Mouse (Mus musculus) kidney, embryonic 15.5 days (tissue): ENCODE measurements at regions not wholly inside any gene's neighbourhood (a gene's known extent, or its start where the extent isn't known, plus 50 kb on each side); places are given as distances from the start of the nearest gene placed in this dataset.
A peak's percentile ranks its signal among the peaks of the same experiment; 100 is the strongest.

ENCODE experiments used
- ATAC-seq: fragments of 200-750 bp; cut with Nextera tagmentation; replicated peaks from 2 replicates; pipeline ENCODE4 v1.8.0; 2017; ENCODE audit warnings: moderate TSS enrichment; ENCODE audit not compliant: low FRiP score
- H3K27ac ChIP-seq: fragments of 300-500 bp; sonication (generic); 2 replicates; pipeline ENCODE4 v1.5.1; 2015; ENCODE audit warnings: mild to moderate bottlenecking, inconsistent platforms
- H3K27me3 ChIP-seq: fragments of 300-500 bp; sonication (generic); 2 replicates; pipeline ENCODE4 v1.6.1; 2015; ENCODE audit warnings: inconsistent platforms
- H3K36me3 ChIP-seq: fragments of 300-500 bp; sonication (generic); 2 replicates; pipeline ENCODE4 v1.6.1; 2015; ENCODE audit warnings: inconsistent platforms
- H3K4me1 ChIP-seq: fragments of 300-500 bp; sonication (generic); 2 replicates; pipeline ENCODE4 v1.6.1; 2015; ENCODE audit warnings: inconsistent platforms
- H3K4me2 ChIP-seq: fragments of 300-500 bp; sonication (generic); 2 replicates; pipeline ENCODE4 v1.6.1; 2015; ENCODE audit warnings: moderate library complexity, mild to moderate bottlenecking, inconsistent platforms
- H3K4me3 ChIP-seq: fragments of 300-500 bp; sonication (generic); replicated peaks from 2 replicates; pipeline ENCODE4 v1.5.1; 2015; ENCODE audit warnings: mild to moderate bottlenecking, inconsistent platforms
- H3K9ac ChIP-seq: fragments of 300-500 bp; sonication (generic); 2 replicates; pipeline ENCODE4 v1.6.1; 2015; ENCODE audit warnings: mild to moderate bottlenecking, inconsistent platforms
- H3K9me3 ChIP-seq: fragments of 300-500 bp; sonication (generic); replicated peaks from 2 replicates; pipeline ENCODE4 v1.6.1; 2016; ENCODE audit warnings: inconsistent platforms
- WGBS: fragments of 180-500 bp; shearing (Covaris S2); methylation state at CpG from one replicate; pipeline ENCODE4 v1.1.7; 2015; ENCODE audit warnings: mixed read lengths; 5-methylcytosine and 5-hydroxymethylcytosine counted together

- Histone ChIP-seq H3K9ac (no peak overlapping the region), H3K4me3 (no peak overlapping the region), H3K27ac (no peak overlapping the region), H3K36me3 (no peaks in the 10 kb centered on the region), H3K9me3 (no peaks in the 10 kb centered on the region), H3K4me1 (no peaks in the 10 kb centered on the region), H3K4me2 (no peak overlapping the region), H3K27me3 (no peaks in the 10 kb centered on the region)
- no peak for ATAC-seq
- 15% methylated on average over 3 of the region's 3 CpGs for whole genome bisulfite sequencing
Observed at GRCm38 (mm10) chr4:4708261-4708660, 84.9 kb downstream of the Impad1 start.

- Histone ChIP-seq H3K27me3 (no peaks in the 10 kb centered on the region), H3K36me3 (no peaks in the 10 kb centered on the region), H3K9ac (no peak overlapping the region), H3K27ac (no peak overlapping the region), H3K4me2 (no peak overlapping the region), H3K9me3 (no peaks in the 10 kb centered on the region), H3K4me3 (no peak overlapping the region), H3K4me1 (no peaks in the 10 kb centered on the region)
- no peak for ATAC-seq
- 84% methylated on average over 2 of the region's 2 CpGs for WGBS
Observed at GRCm38 (mm10) chr4:4699102-4699501, 94.1 kb downstream of the Impad1 start.

GRCm38 (mm10) chr4:4695413-4695812 lies 97.7 kb downstream of the Impad1 start:
- H3K4me1 ChIP-seq, result no peaks in the 10 kb centered on the region
- WGBS, result 82% methylated on average over 1 of the region's 1 CpGs
- H3K27me3 ChIP-seq, result no peaks in the 10 kb centered on the region
- no peak overlapping the region for H3K4me3 ChIP-seq
- H3K9ac ChIP-seq, result no peak overlapping the region
- H3K36me3 ChIP-seq, result no peaks in the 10 kb centered on the region
- H3K27ac ChIP-seq, result no peak overlapping the region
- no peak for ATAC-seq
- no peak overlapping the region for H3K4me2 ChIP-seq
- H3K9me3 ChIP-seq, result no peaks in the 10 kb centered on the region

- ATAC-seq, result no peak
- H3K4me1 ChIP-seq, result no peaks in the 10 kb centered on the region
- no peak overlapping the region for H3K27ac ChIP-seq
- no peak overlapping the region for H3K4me2 ChIP-seq
- H3K36me3 ChIP-seq, result no peaks in the 10 kb centered on the region
- WGBS, result 22% methylated on average over 4 of the region's 4 CpGs
- no peaks in the 10 kb centered on the region for H3K9me3 ChIP-seq
- H3K27me3 ChIP-seq, result no peaks in the 10 kb centered on the region
- no peak overlapping the region for H3K4me3 ChIP-seq
- H3K9ac ChIP-seq, result no peak overlapping the region
Observed at GRCm38 (mm10) chr4:4686920-4687319, 106.2 kb downstream of the Impad1 start.

- no peak overlapping the region for H3K4me2 ChIP-seq
- no peak for ATAC-seq
Observed at GRCm38 (mm10) chr4:4674607-4675006, 118.5 kb downstream of the Impad1 start.

GRCm38 (mm10) chr4:4650251-4650650 lies 142.9 kb downstream of the Impad1 start:
- H3K36me3 ChIP-seq, result no peaks in the 10 kb centered on the region
- H3K9me3 ChIP-seq, result no peaks in the 10 kb centered on the region
- H3K4me1 ChIP-seq, result no peaks in the 10 kb centered on the region
- H3K27me3 ChIP-seq, result no peaks in the 10 kb centered on the region
- ATAC-seq, result peak; percentile 74
- no peak overlapping the region; the same call in 1 of the 2 replicates for H3K27ac ChIP-seq
- H3K4me3 ChIP-seq, result no peak overlapping the region
- no peak overlapping the region for H3K4me2 ChIP-seq
- 43% methylated on average over 1 of the region's 1 CpGs for WGBS
- no peak overlapping the region for H3K9ac ChIP-seq

More at GRCm38 (mm10) chr4:4674607-4675006, 118.5 kb downstream of the Impad1 start:
- no peaks in the 10 kb centered on the region for H3K9me3 ChIP-seq
- H3K9ac ChIP-seq, result no peak overlapping the region
- no peaks in the 10 kb centered on the region for H3K27me3 ChIP-seq
- H3K36me3 ChIP-seq, result no peaks in the 10 kb centered on the region
- no peaks in the 10 kb centered on the region for H3K4me1 ChIP-seq
- no peak overlapping the region for H3K4me3 ChIP-seq
- no peak overlapping the region for H3K27ac ChIP-seq

GRCm38 (mm10) chr4:4645264-4645663 lies 147.9 kb downstream of the Impad1 start:
- H3K9ac ChIP-seq, result no peak overlapping the region
- ATAC-seq, result no peak

GRCm38 (mm10) chr4:4636258-4636657 lies 156.9 kb downstream of the Impad1 start:
- H3K9me3 ChIP-seq, result no peaks in the 10 kb centered on the region
- no peak; the same call in 1 of the 2 replicates for ATAC-seq
- no peak overlapping the region for H3K4me3 ChIP-seq
- no peak overlapping the region for H3K27ac ChIP-seq
- no peaks in the 10 kb centered on the region for H3K36me3 ChIP-seq
- H3K4me2 ChIP-seq, result no peak overlapping the region
- H3K4me1 ChIP-seq, result peaks cover 6% of the 10 kb centered on the region; the same call in 1 of the 2 replicates
- no peaks in the 10 kb centered on the region for H3K27me3 ChIP-seq
- H3K9ac ChIP-seq, result no peak overlapping the region

More at GRCm38 (mm10) chr4:4645264-4645663, 147.9 kb downstream of the Impad1 start:
- Histone ChIP-seq H3K36me3 (no peaks in the 10 kb centered on the region), H3K27me3 (no peaks in the 10 kb centered on the region), H3K27ac (no peak overlapping the region), H3K9me3 (no peaks in the 10 kb centered on the region), H3K4me2 (no peak overlapping the region), H3K4me3 (no peak overlapping the region), H3K4me1 (no peaks in the 10 kb centered on the region)
- WGBS, result 68% methylated on average over 1 of the region's 1 CpGs

- Histone ChIP-seq H3K27me3 (no peaks in the 10 kb centered on the region), H3K4me1 (peaks cover 6% of the 10 kb centered on the region; the same call in 1 of the 2 replicates), H3K27ac (no peak overlapping the region), H3K4me2 (no peak overlapping the region), H3K9me3 (no peaks in the 10 kb centered on the region), H3K36me3 (no peaks in the 10 kb centered on the region), H3K4me3 (no peak overlapping the region), H3K9ac (no peak overlapping the region)
- 20% methylated on average over 1 of the region's 1 CpGs for WGBS
- 0 out of 2 replicates have a peak, but pooled peaks have one; percentile 33 for ATAC-seq
Observed at GRCm38 (mm10) chr4:4635856-4636255, 157.3 kb downstream of the Impad1 start.

- no peak overlapping the region for H3K4me2 ChIP-seq
- ATAC-seq, result peak; percentile 63; the same call in 1 of the 2 replicates
- H3K36me3 ChIP-seq, result no peaks in the 10 kb centered on the region
- H3K4me3 ChIP-seq, result no peak overlapping the region
- no peaks in the 10 kb centered on the region for H3K9me3 ChIP-seq
- no peak overlapping the region for H3K9ac ChIP-seq
- no peak overlapping the region for H3K27ac ChIP-seq
- H3K4me1 ChIP-seq, result peaks cover 6% of the 10 kb centered on the region; the same call in 1 of the 2 replicates
- H3K27me3 ChIP-seq, result no peaks in the 10 kb centered on the region
- 6% methylated on average over 6 of the region's 6 CpGs for WGBS
Observed at GRCm38 (mm10) chr4:4635338-4635737, 157.8 kb downstream of the Impad1 start.

- Histone ChIP-seq H3K4me1 (peaks cover 6% of the 10 kb centered on the region; the same call in 1 of the 2 replicates), H3K27ac (no peak overlapping the region), H3K4me3 (no peak overlapping the region), H3K9ac (no peak overlapping the region), H3K36me3 (no peaks in the 10 kb centered on the region), H3K27me3 (no peaks in the 10 kb centered on the region), H3K9me3 (no peaks in the 10 kb centered on the region), H3K4me2 (no peak overlapping the region)
- ATAC-seq, result no peak
- WGBS, result 46% methylated on average over 3 of the region's 3 CpGs
Observed at GRCm38 (mm10) chr4:4634646-4635045, 158.5 kb downstream of the Impad1 start.

- Histone ChIP-seq H3K4me3 (no peak overlapping the region), H3K27me3 (no peaks in the 10 kb centered on the region), H3K4me2 (no peak overlapping the region), H3K9me3 (no peaks in the 10 kb centered on the region), H3K4me1 (peaks cover 4% of the 10 kb centered on the region; the same call in 1 of the 2 replicates), H3K36me3 (no peaks in the 10 kb centered on the region), H3K27ac (no peak overlapping the region), H3K9ac (no peak overlapping the region)
- ATAC-seq, result peak; percentile 62; the same call in 1 of the 2 replicates
- WGBS, result 5% methylated on average over 2 of the region's 2 CpGs
Observed at GRCm38 (mm10) chr4:4630750-4631149, 162.4 kb downstream of the Impad1 start.

- H3K9ac ChIP-seq, result no peak overlapping the region
- 47% methylated on average over 1 of the region's 1 CpGs for WGBS
Observed at GRCm38 (mm10) chr4:4629251-4629650, 163.9 kb downstream of the Impad1 start.

More at GRCm38 (mm10) chr4:4629251-4629650, 163.9 kb downstream of the Impad1 start:
- Histone ChIP-seq H3K36me3 (no peaks in the 10 kb centered on the region), H3K4me2 (no peak overlapping the region), H3K4me3 (no peak overlapping the region), H3K27ac (no peak overlapping the region), H3K4me1 (no peaks in the 10 kb centered on the region), H3K9me3 (no peaks in the 10 kb centered on the region), H3K27me3 (no peaks in the 10 kb centered on the region)
- ATAC-seq, result no peak
